Mouse (Mus musculus) forebrain, postnatal 0 days (tissue): Measurements from ENCODE around the gene Zmynd10. TPM values are rescaled to one million over a fixed set of nuclear protein-coding genes. Genes with fewer than 3 reads are reported as not detected.

ENCODE experiments used
- ATAC-seq: fragments of 200-750 bp; cut with Nextera tagmentation; 2 replicates; pipeline ENCODE4 v1.8.0; 2017; ENCODE audit warnings: mild to moderate bottlenecking, moderate library complexity
- DNase-seq: peaks from one replicate; pipeline ENCODE4 v3.0.0-alpha.2; 2015
- H3K27ac ChIP-seq: fragments of 300-500 bp; sonication (generic); 2 replicates; pipeline ENCODE4 v1.5.1; 2014; ENCODE audit warnings: low read depth, mild to moderate bottlenecking, antibody characterized with exemption, low read length, moderate library complexity, mixed read lengths
- H3K27me3 ChIP-seq: fragments of 300-500 bp; sonication (generic); 2 replicates; pipeline ENCODE4 v1.6.1; 2014; ENCODE audit warnings: mild to moderate bottlenecking, low read length, mixed read lengths; ENCODE audit not compliant: insufficient read depth
- H3K36me3 ChIP-seq: fragments of 300-500 bp; sonication (generic); 2 replicates; pipeline ENCODE4 v1.6.1; 2014; ENCODE audit warnings: mild to moderate bottlenecking, moderate library complexity; ENCODE audit not compliant: insufficient read depth
- H3K4me1 ChIP-seq: fragments of 300-500 bp; sonication (generic); 2 replicates; pipeline ENCODE4 v1.6.1; 2014; ENCODE audit warnings: antibody characterized with exemption; ENCODE audit not compliant: insufficient read depth
- H3K4me2 ChIP-seq: fragments of 300-500 bp; sonication (generic); 2 replicates; pipeline ENCODE4 v1.6.1; 2014; ENCODE audit warnings: low read depth, mild to moderate bottlenecking, moderate library complexity
- H3K4me3 ChIP-seq: fragments of 300-500 bp; sonication (generic); 2 replicates; pipeline ENCODE4 v1.5.1; 2014; ENCODE audit warnings: low read depth, low read length, mixed read lengths
- H3K9ac ChIP-seq: fragments of 300-500 bp; sonication (generic); 2 replicates; pipeline ENCODE4 v1.6.1; 2014; ENCODE audit warnings: mild to moderate bottlenecking
- H3K9me3 ChIP-seq: fragments of 300-500 bp; sonication (generic); 2 replicates; pipeline ENCODE4 v1.6.1; 2016; ENCODE audit warnings: low read length
- CTCF ChIP-seq: sonication (generic); IDR thresholded peaks from 2 replicates; pipeline ENCODE4 v1.5.1; 2016; ENCODE audit warnings: antibody characterized with exemption, control low read depth, low read depth
- WGBS: fragments of 180-500 bp; shearing (Covaris S2); extraction: QIAGEN DNeasy Blood & Tissue Kit; methylation state at CpG from one replicate; pipeline ENCODE4 v1.1.7; 2014; 5-methylcytosine and 5-hydroxymethylcytosine counted together
- polyA plus RNA-seq: library from polyadenylated mRNA; unstranded; fragments of >200 nt; fragmentation: Nextera tagmentation; extraction: Ambion mirVana; gene quantifications from 2 replicates; pipeline ENCODE4 v1.2.1, GENCODE M21; 2015
- total RNA-seq: library from RNA; depleted of rRNA; stranded (reverse); fragments of >200 nt; gene quantifications from 2 replicates; pipeline ENCODE4 v1.2.3, GENCODE M21; 2014

Zmynd10 gene
- total and polyA plus RNA-seq, 2 experiments from 2014 or later, result 7.0 to 11.6 TPM

DNA sequence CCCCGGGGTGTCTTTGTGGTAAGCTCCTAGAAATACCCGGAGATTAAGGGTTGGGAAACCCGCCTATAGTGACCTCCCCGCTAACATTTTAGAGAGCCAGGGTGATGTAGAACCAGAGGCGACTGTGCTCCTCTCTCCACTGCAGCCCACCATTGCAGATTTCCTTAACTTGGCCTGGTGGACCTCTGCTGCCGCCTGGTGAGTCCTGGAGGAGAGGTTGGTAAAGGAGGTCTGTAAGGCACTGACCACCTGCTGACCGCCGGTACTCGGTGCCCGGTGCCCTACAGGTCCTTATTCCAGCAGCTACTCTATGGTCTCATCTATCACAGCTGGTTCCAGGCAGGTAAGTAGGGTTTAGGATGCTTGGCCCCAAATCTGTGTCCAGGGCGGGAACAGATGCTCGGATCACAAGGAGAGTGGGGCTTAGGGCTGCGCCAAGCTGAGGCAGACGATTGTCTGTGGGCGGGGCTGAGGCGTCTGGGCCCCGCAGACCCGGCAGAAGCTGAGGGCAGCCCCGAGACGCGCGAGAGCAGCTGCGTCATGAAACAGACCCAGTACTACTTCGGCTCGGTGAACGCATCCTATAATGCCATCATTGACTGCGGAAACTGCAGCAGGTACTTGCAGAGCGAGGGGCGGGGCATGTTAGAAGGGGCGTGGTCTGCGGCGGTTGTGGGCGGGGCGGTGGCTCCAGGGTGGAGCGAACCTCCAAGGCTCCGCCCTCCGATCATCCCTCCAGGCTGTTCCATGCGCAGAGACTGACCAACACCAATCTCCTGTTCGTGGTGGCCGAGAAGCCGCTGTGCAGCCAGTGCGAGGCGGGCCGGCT is 20.7 kb upstream of the Zmynd10 start:
- no peak overlapping the region for H3K27ac ChIP-seq
- DNase-seq, result peak; percentile 49

DNA sequence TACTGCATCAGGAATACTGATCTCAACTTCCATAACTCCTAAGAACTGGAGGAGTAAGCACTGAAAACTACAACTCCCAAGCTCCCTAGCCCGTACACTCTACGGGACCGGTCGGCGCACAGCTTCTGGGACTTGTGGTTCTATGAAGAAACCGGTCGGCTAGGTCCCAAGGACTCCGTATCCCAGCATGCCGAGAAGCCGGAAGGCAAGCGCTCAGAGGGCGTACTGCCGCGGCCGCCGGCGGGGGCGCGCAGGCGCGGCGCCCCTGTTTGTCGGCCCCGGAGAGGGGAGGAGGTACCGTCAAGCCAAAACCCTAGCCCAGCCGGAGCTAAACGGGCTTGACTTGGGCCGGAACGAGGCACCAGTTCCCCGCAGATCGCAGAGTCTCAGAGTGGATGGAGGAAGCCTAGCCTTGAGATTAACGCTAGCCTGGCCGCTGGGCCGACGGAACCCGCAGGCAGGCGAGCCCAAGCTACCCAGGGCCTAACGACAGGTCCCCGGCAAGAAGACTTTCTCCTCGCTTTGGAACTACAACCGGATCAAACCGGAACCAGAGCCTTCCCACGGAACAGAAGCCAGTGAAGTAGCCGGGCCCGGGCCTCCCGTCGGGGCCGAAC is 13.2 kb upstream of the Zmynd10 start, which contains the start of gene Tmem115:
Gene Tmem115 (plus strand): TSS at position 155 of the 617 bp plus-strand sequence.
- Histone ChIP-seq H3K4me2 (peak within 1 kb of the TSS; percentile 98), H3K36me3 (peaks cover 16% of the 10 kb centered on the region), H3K27me3 (no peaks in the 10 kb centered on the region), H3K9ac (peak within 1 kb of the TSS; percentile 85), H3K4me3 (peak within 1 kb of the TSS; percentile 90), H3K4me1 (peaks cover 22% of the 10 kb centered on the region), H3K27ac (peak within 1 kb of the TSS; percentile 85), H3K9me3 (no peaks in the 10 kb centered on the region)
- ATAC-seq (peak; percentile 100), DNase-seq (peak; percentile 98)
- peak; percentile 52 for TF ChIP-seq CTCF
- WGBS, result under 1% methylated on average over 48 of the region's 48 CpGs

More for the DNA sequence above, 20.7 kb upstream of the Zmynd10 start:
- ATAC-seq, result peak; percentile 66
- H3K36me3 ChIP-seq, result no peaks in the 10 kb centered on the region
- WGBS, result 6% methylated on average over 39 of the region's 44 CpGs
- H3K4me2 ChIP-seq, result peak overlapping the region; percentile 50
- peaks cover 7% of the 10 kb centered on the region; the same call in 1 of the 2 replicates for H3K27me3 ChIP-seq
- H3K9ac ChIP-seq, result peak overlapping the region; percentile 37
- H3K4me3 ChIP-seq, result peak overlapping the region; percentile 34
- TF ChIP-seq CTCF, result peak; percentile 34
- no peaks in the 10 kb centered on the region for H3K9me3 ChIP-seq
- no peaks in the 10 kb centered on the region for H3K4me1 ChIP-seq

DNA sequence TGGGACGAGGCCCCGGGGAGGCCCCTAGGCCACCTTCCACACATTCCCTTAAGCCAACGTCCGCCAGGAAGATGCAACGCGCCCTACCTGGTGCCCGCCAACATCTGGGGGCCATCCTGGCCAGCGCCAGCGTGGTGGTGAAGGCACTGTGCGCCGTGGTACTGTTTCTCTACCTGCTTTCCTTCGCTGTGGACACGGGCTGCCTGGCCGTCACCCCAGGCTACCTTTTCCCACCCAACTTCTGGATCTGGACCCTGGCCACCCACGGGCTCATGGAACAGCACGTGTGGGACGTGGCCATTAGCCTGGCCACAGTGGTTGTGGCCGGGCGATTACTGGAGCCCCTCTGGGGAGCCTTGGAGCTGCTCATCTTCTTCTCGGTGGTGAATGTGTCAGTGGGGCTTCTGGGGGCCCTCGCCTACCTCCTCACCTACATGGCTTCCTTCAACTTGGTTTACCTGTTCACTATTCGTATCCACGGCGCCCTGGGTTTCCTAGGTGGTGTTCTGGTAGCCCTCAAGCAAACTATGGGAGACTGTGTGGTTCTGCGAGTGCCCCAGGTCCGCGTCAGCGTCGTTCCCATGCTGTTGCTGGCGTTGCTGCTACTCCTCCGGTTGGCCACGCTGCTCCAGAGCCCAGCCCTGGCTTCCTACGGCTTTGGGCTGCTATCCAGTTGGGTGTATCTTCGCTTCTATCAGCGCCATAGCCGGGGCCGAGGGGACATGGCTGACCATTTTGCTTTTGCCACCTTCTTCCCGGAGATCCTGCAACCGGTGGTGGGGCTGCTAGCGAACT is 12.5 kb upstream of the Zmynd10 start:
- DNase-seq (no peak), ATAC-seq (no peak)
- peak overlapping the region; percentile 98 for H3K4me2 ChIP-seq
- H3K4me1 ChIP-seq, result peaks cover 22% of the 10 kb centered on the region
- peak overlapping the region; percentile 85 for H3K27ac ChIP-seq
- H3K9me3 ChIP-seq, result no peaks in the 10 kb centered on the region
- TF ChIP-seq CTCF, result no peak
- peak overlapping the region; percentile 90 for H3K4me3 ChIP-seq
- peaks cover 23% of the 10 kb centered on the region for H3K36me3 ChIP-seq
- H3K27me3 ChIP-seq, result no peaks in the 10 kb centered on the region
- WGBS, result under 1% methylated on average over 40 of the region's 40 CpGs
- H3K9ac ChIP-seq, result peak overlapping the region; percentile 85

DNA sequence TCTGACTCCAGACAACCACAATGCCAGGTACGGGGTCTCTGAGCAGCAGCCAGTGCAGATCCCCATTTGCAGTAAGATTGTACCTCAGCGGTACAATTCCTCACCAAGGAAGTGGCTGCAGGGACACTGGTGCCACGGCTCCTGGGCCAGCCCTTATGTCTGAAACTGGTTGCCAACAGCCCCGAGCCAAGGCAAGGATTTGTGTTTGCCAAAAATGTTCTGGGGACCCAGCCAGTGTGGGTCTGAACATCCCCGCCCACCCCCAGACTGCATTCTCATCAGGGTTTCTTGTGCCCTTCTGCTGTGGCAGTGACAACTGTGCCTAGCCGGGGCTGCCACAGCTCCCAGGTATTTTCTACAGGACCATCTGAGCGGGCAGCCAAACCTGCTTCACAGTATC is 8.9 kb upstream of the Zmynd10 start:
- TF ChIP-seq CTCF, result no peak
- Histone ChIP-seq H3K4me3 (no peak overlapping the region), H3K4me2 (no peak overlapping the region), H3K27me3 (no peaks in the 10 kb centered on the region), H3K27ac (no peak overlapping the region), H3K36me3 (peaks cover 32% of the 10 kb centered on the region), H3K9ac (no peak overlapping the region), H3K9me3 (no peaks in the 10 kb centered on the region), H3K4me1 (peaks cover 36% of the 10 kb centered on the region)
- ATAC-seq (no peak), DNase-seq (no peak)
- 76% methylated on average over 7 of the region's 7 CpGs for WGBS

DNA sequence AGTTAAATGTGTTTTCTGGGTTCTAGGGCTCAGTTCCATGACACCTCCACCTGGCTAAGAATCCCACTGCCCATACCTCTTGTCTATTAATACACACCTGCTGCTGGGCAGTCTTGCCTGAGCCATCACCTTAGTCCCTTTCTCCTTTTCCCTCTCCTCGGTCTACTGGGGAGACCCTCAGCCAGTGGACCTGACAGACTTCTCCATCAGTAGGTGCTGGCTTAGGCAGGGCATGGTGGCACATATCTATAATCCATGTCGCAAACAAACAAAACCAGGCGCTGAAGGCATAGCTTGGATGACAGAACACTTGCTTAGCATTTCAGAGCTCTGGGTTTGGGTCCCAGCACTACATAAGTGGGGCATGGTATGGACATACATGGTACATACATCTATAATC is 8.4 kb upstream of the Zmynd10 start:
- Histone ChIP-seq H3K4me2 (no peak overlapping the region), H3K9ac (no peak overlapping the region)
- TF ChIP-seq CTCF, result no peak

DNA sequence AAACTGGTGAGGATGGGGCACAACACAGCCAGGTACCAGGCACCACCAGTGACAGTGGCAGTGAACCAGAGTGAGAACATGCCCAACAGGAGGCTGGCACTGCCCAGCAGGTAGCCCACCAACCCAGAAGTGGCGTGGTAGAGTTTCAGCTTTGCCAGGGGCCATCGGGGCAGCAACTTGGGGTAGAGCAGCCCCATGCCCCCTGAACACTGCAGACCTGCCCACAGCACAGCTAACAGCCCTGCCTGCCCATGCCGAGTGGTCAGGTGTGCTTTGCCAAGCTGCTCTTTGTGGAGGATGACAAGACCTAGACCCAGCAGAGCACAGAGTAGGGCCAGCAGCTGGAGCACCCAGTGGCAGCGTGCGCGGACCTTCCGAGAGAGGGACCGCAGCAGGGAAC is 7.2 kb upstream of the Zmynd10 start:
- H3K36me3 ChIP-seq, result peaks cover 42% of the 10 kb centered on the region
- DNase-seq, result no peak
- H3K4me2 ChIP-seq, result no peak overlapping the region
- H3K4me3 ChIP-seq, result no peak overlapping the region
- H3K9ac ChIP-seq, result no peak overlapping the region
- H3K9me3 ChIP-seq, result no peaks in the 10 kb centered on the region
- no peaks in the 10 kb centered on the region for H3K27me3 ChIP-seq
- H3K4me1 ChIP-seq, result peaks cover 36% of the 10 kb centered on the region
- ATAC-seq, result no peak
- TF ChIP-seq CTCF, result no peak
- H3K27ac ChIP-seq, result no peak overlapping the region
- WGBS, result 96% methylated on average over 8 of the region's 8 CpGs

More for the DNA sequence above, 8.4 kb upstream of the Zmynd10 start:
- Histone ChIP-seq H3K27ac (no peak overlapping the region), H3K4me1 (peaks cover 36% of the 10 kb centered on the region), H3K4me3 (no peak overlapping the region), H3K9me3 (no peaks in the 10 kb centered on the region), H3K36me3 (peaks cover 32% of the 10 kb centered on the region), H3K27me3 (no peaks in the 10 kb centered on the region)
- 95% methylated on average over 3 of the region's 3 CpGs for WGBS
- no peak for DNase-seq
- ATAC-seq, result no peak
